Comparison of ENCODE assay signal across 8 mouse cellular contexts in genomic region chr9:21987592-21988342, GRCm38 (mm10). TPM values are rescaled to one million over a fixed set of nuclear protein-coding genes. Genes with fewer than 3 reads are reported as not detected.
DNase-seq lines count a peak whose midpoint lies in the region; ATAC-seq and TF ChIP-seq lines count a peak whose summit lies in the region.

No protein-coding gene starts in this region.

- no peak overlapping the region for H3K27ac ChIP-seq in lung, postnatal 0 days (ENCODE audit: low read length)
- H3K27ac ChIP-seq in forebrain, embryonic 10.5 days: no peak overlapping the region
- H3K27ac ChIP-seq in stomach, postnatal 0 days (replicated peaks): no peak overlapping the region

- no peak for DNase-seq in lung, postnatal 0 days (ENCODE audit: low spot score)
- DNase-seq in lung, postnatal 4 days: no peak
- no peak for DNase-seq in forebrain, embryonic 10.5 days (ENCODE audit: extremely low spot score, low spot score)
- DNase-seq in kidney, postnatal 10 days: peak; percentile 39
- DNase-seq in stomach, postnatal 0 days (ENCODE audit: low spot score): no peak
- DNase-seq in embryo, embryonic 11 days: no peak
- no peak for DNase-seq in lung, postnatal 14 days
- DNase-seq in urinary bladder, postnatal 14 days (ENCODE audit: low spot score): no peak

- no peak for TF ChIP-seq EP300 in lung, postnatal 0 days (IDR thresholded peaks at IDR 0.05)
- no peak for TF ChIP-seq EP300 in stomach, postnatal 0 days (optimal IDR thresholded peaks at IDR 0.05)

- peaks cover 25% of the 10 kb centered on the region; the same call in 1 of the 2 replicates for H3K27me3 ChIP-seq in lung, postnatal 0 days (replicated peaks; ENCODE audit: insufficient read depth, low read length)
- peaks cover 98% of the 10 kb centered on the region for H3K27me3 ChIP-seq in forebrain, embryonic 10.5 days (ENCODE audit: poor library complexity, severe bottlenecking)
- no peaks in the 10 kb centered on the region; the same call in 1 of the 2 replicates for H3K27me3 ChIP-seq in stomach, postnatal 0 days (ENCODE audit: control insufficient read depth, insufficient read depth, low read length)

- 11% methylated on average over 36 of the region's 36 CpGs for WGBS in lung, postnatal 0 days
- WGBS in forebrain, embryonic 10.5 days: 7% methylated on average over 36 of the region's 36 CpGs
- WGBS in stomach, postnatal 0 days: 14% methylated on average over 36 of the region's 36 CpGs

- ATAC-seq in lung, postnatal 0 days: no peak
- ATAC-seq in stomach, postnatal 0 days (ENCODE audit: low FRiP score, low TSS enrichment): no peak

- peak overlapping the region; percentile 45; the same call in 1 of the 2 replicates for H3K4me3 ChIP-seq in lung, postnatal 0 days (ENCODE audit: low read depth, low read length)
- H3K4me3 ChIP-seq in forebrain, embryonic 10.5 days: peak overlapping the region; percentile 63
- peak overlapping the region; percentile 52; the same call in 1 of the 2 replicates for H3K4me3 ChIP-seq in stomach, postnatal 0 days (ENCODE audit: low read depth, low read length)

- peak overlapping the region; percentile 91; the same call in 1 of the 2 replicates for H3K4me2 ChIP-seq in lung, postnatal 0 days (replicated peaks; ENCODE audit: low read depth, low read length)
- peak overlapping the region; percentile 56 for H3K4me2 ChIP-seq in stomach, postnatal 0 days (replicated peaks; ENCODE audit: low read depth)

- H3K9ac ChIP-seq in lung, postnatal 0 days (replicated peaks; ENCODE audit: low read depth): no peak overlapping the region
- no peak overlapping the region for H3K9ac ChIP-seq in stomach, postnatal 0 days (ENCODE audit: low read length)

- H3K36me3 ChIP-seq in lung, postnatal 0 days (ENCODE audit: insufficient read depth, low read length): no peaks in the 10 kb centered on the region
- no peaks in the 10 kb centered on the region for H3K36me3 ChIP-seq in forebrain, embryonic 10.5 days (replicated peaks)
- H3K36me3 ChIP-seq in stomach, postnatal 0 days (ENCODE audit: control insufficient read depth, insufficient read depth, low read length): no peaks in the 10 kb centered on the region

- H3K9me3 ChIP-seq in lung, postnatal 0 days (ENCODE audit: low read length): no peaks in the 10 kb centered on the region
- no peaks in the 10 kb centered on the region for H3K9me3 ChIP-seq in forebrain, embryonic 10.5 days
- H3K9me3 ChIP-seq in stomach, postnatal 0 days (ENCODE audit: control insufficient read depth, low read length): no peaks in the 10 kb centered on the region

- no peak for TF ChIP-seq CTCF in lung, postnatal 0 days (IDR thresholded peaks at IDR 0.05)
- TF ChIP-seq CTCF in stomach, postnatal 0 days (IDR thresholded peaks at IDR 0.05; ENCODE audit: low read depth): no peak

- H3K4me1 ChIP-seq in lung, postnatal 0 days (ENCODE audit: insufficient read depth, low read depth, low read length): peaks cover 13% of the 10 kb centered on the region
- peaks cover 48% of the 10 kb centered on the region for H3K4me1 ChIP-seq in forebrain, embryonic 10.5 days
- 0 out of 2 replicates have a peak, but pooled peaks cover 2% of the 10 kb centered on the region for H3K4me1 ChIP-seq in stomach, postnatal 0 days (replicated peaks; ENCODE audit: control insufficient read depth, insufficient read depth)

RNA-seq across cellular contexts. Expression of gene Rgl3, which starts 1.5 kb away (rescaled TPM):
- polyA plus RNA-seq in lung, postnatal 0 days (2015; fragmentation: Nextera tagmentation; extraction: Ambion mirVana): 6.0 and 6.4 TPM in 2 replicates
- 4.7 and 5.2 TPM in 2 replicates for polyA plus RNA-seq in forebrain, embryonic 10.5 days (2016; fragmentation: Nextera tagmentation; extraction: Ambion mirVana)
- 2.7 and 2.9 TPM in 2 replicates for polyA plus RNA-seq in stomach, postnatal 0 days (2015; fragmentation: Nextera tagmentation; extraction: Ambion mirVana)

RNA-seq across cellular contexts. Expression of gene Ccdc151, which starts 14.7 kb away (rescaled TPM):
- 5.3 and 6.0 TPM in 2 replicates for polyA plus RNA-seq in lung, postnatal 0 days (2015; fragmentation: Nextera tagmentation; extraction: Ambion mirVana)
- 4.6 and 5.0 TPM in 2 replicates for polyA plus RNA-seq in forebrain, embryonic 10.5 days (2016; fragmentation: Nextera tagmentation; extraction: Ambion mirVana)
- 0.07 and 0.19 TPM in 2 replicates for polyA plus RNA-seq in stomach, postnatal 0 days (2015; fragmentation: Nextera tagmentation; extraction: Ambion mirVana)

RNA-seq across cellular contexts. Expression of gene Prkcsh, which starts 14.8 kb away (rescaled TPM):
- 51.9 and 56.1 TPM in 2 replicates for polyA plus RNA-seq in lung, postnatal 0 days (2015; fragmentation: Nextera tagmentation; extraction: Ambion mirVana)
- polyA plus RNA-seq in forebrain, embryonic 10.5 days (2016; fragmentation: Nextera tagmentation; extraction: Ambion mirVana): 109 and 110 TPM in 2 replicates
- polyA plus RNA-seq in stomach, postnatal 0 days (2015; fragmentation: Nextera tagmentation; extraction: Ambion mirVana): 45.0 and 48.4 TPM in 2 replicates

RNA-seq across cellular contexts. Expression of gene Epor, which starts 24.5 kb away (rescaled TPM):
- polyA plus RNA-seq in lung, postnatal 0 days (2015; fragmentation: Nextera tagmentation; extraction: Ambion mirVana): 5.7 and 7.4 TPM in 2 replicates
- 10.2 and 10.8 TPM in 2 replicates for polyA plus RNA-seq in forebrain, embryonic 10.5 days (2016; fragmentation: Nextera tagmentation; extraction: Ambion mirVana)
- 2.8 and 3.4 TPM in 2 replicates for polyA plus RNA-seq in stomach, postnatal 0 days (2015; fragmentation: Nextera tagmentation; extraction: Ambion mirVana)

RNA-seq across cellular contexts. Expression of gene Swsap1, which starts 32.2 kb away (rescaled TPM):
- 5.7 and 5.8 TPM in 2 replicates for polyA plus RNA-seq in lung, postnatal 0 days (2015; fragmentation: Nextera tagmentation; extraction: Ambion mirVana)
- polyA plus RNA-seq in forebrain, embryonic 10.5 days (2016; fragmentation: Nextera tagmentation; extraction: Ambion mirVana): 7.2 and 9.6 TPM in 2 replicates
- 4.2 and 5.4 TPM in 2 replicates for polyA plus RNA-seq in stomach, postnatal 0 days (2015; fragmentation: Nextera tagmentation; extraction: Ambion mirVana)
